Mouse (Mus musculus): Measurements from ENCODE around the gene Kxd1. TPM values are rescaled to one million over a fixed set of nuclear protein-coding genes. Genes with fewer than 3 reads are reported as not detected.

Kxd1 gene
- polyA plus RNA-seq, 1 experiment from 2014 or later, result 47.4 TPM

GRCm38 (mm10) chr8:70509281-70509952 is 18.3 kb downstream of the Kxd1 start:
- no peak for DNase-seq (ENCODE audit: low spot score)
- Histone ChIP-seq H3K4me3 (ENCODE audit: low read depth, low read length) (peak overlapping the region; percentile 99), H3K4me1 (ENCODE audit: control insufficient read depth, insufficient read depth, low read length) (peaks cover 11% of the 10 kb centered on the region), H3K27ac (replicated peaks; ENCODE audit: low read depth, low read length) (peak overlapping the region; percentile 90; the same call in 1 of the 2 replicates), H3K9me3 (replicated peaks; ENCODE audit: control insufficient read depth, low read length) (no peaks in the 10 kb centered on the region), H3K9ac (replicated peaks; ENCODE audit: low read length) (peak overlapping the region; percentile 99), H3K4me2 (ENCODE audit: low read depth, low read length) (peak overlapping the region; percentile 97), H3K27me3 (ENCODE audit: control insufficient read depth, insufficient read depth, low read length) (no peaks in the 10 kb centered on the region), H3K36me3 (replicated peaks; ENCODE audit: control insufficient read depth, insufficient read depth, low read depth, low read length) (peaks cover 8% of the 10 kb centered on the region)
- no peak for ATAC-seq (replicated peaks; ENCODE audit: insufficient number of reproducible peaks, low FRiP score, low TSS enrichment, low read depth)
- 11% methylated on average over 25 of the region's 25 CpGs for WGBS

GRCm38 (mm10) chr8:70507027-70507393 is 20.7 kb downstream of the Kxd1 start:
- no peak overlapping the region; the same call in 1 of the 2 replicates for H3K9ac ChIP-seq (replicated peaks; ENCODE audit: low read length)
- DNase-seq (ENCODE audit: low spot score) (no peak), ATAC-seq (replicated peaks; ENCODE audit: insufficient number of reproducible peaks, low FRiP score, low TSS enrichment, low read depth) (no peak)
- H3K4me2 ChIP-seq (ENCODE audit: low read depth, low read length), result peak overlapping the region; percentile 19
- no peaks in the 10 kb centered on the region for H3K9me3 ChIP-seq (replicated peaks; ENCODE audit: control insufficient read depth, low read length)
- peaks cover 6% of the 10 kb centered on the region for H3K36me3 ChIP-seq (replicated peaks; ENCODE audit: control insufficient read depth, insufficient read depth, low read depth, low read length)
- WGBS, result 49% methylated on average over 5 of the region's 5 CpGs
- peaks cover 10% of the 10 kb centered on the region for H3K27me3 ChIP-seq (ENCODE audit: control insufficient read depth, insufficient read depth, low read length)
- no peak overlapping the region for H3K4me3 ChIP-seq (ENCODE audit: low read depth, low read length)
- H3K4me1 ChIP-seq (ENCODE audit: control insufficient read depth, insufficient read depth, low read length), result peaks cover 21% of the 10 kb centered on the region
- H3K27ac ChIP-seq (replicated peaks; ENCODE audit: low read depth, low read length), result peak overlapping the region; percentile 28; the same call in 1 of the 2 replicates

- Histone ChIP-seq H3K4me2 (ENCODE audit: low read depth, low read length) (peak within 1 kb of the TSS; percentile 82), H3K9me3 (replicated peaks; ENCODE audit: control insufficient read depth, low read length) (no peaks in the 10 kb centered on the region), H3K27ac (replicated peaks; ENCODE audit: low read depth, low read length) (peak within 1 kb of the TSS; percentile 62), H3K9ac (replicated peaks; ENCODE audit: low read length) (peak within 1 kb of the TSS; percentile 92), H3K4me1 (ENCODE audit: control insufficient read depth, insufficient read depth, low read length) (peaks cover 23% of the 10 kb centered on the region), H3K36me3 (replicated peaks; ENCODE audit: control insufficient read depth, insufficient read depth, low read depth, low read length) (peaks cover 6% of the 10 kb centered on the region), H3K4me3 (ENCODE audit: low read depth, low read length) (peak within 1 kb of the TSS; percentile 70), H3K27me3 (ENCODE audit: control insufficient read depth, insufficient read depth, low read length) (peaks cover 16% of the 10 kb centered on the region)
- peak; percentile 78 for ATAC-seq (replicated peaks; ENCODE audit: insufficient number of reproducible peaks, low FRiP score, low TSS enrichment, low read depth)
- DNase-seq (ENCODE audit: low spot score), result peak; percentile 95
- WGBS, result 3% methylated on average over 35 of the region's 40 CpGs
Measured at GRCm38 (mm10) chr8:70506328-70507026, 21.3 kb downstream of the Kxd1 start, which contains the start of gene Rex1bd. TSS of gene Rex1bd (minus strand) at chr8:70506752.

- peaks cover 22% of the 10 kb centered on the region for H3K27me3 ChIP-seq (ENCODE audit: control insufficient read depth, insufficient read depth, low read length)
- no peaks in the 10 kb centered on the region for H3K9me3 ChIP-seq (replicated peaks; ENCODE audit: control insufficient read depth, low read length)
- H3K4me1 ChIP-seq (ENCODE audit: control insufficient read depth, insufficient read depth, low read length), result peaks cover 27% of the 10 kb centered on the region
- DNase-seq (ENCODE audit: low spot score) (no peak), ATAC-seq (replicated peaks; ENCODE audit: insufficient number of reproducible peaks, low FRiP score, low TSS enrichment, low read depth) (peak; percentile 14)
- peak overlapping the region; percentile 70 for H3K4me3 ChIP-seq (ENCODE audit: low read depth, low read length)
- H3K9ac ChIP-seq (replicated peaks; ENCODE audit: low read length), result peak overlapping the region; percentile 92
- 40% methylated on average over 32 of the region's 32 CpGs for WGBS
- H3K4me2 ChIP-seq (ENCODE audit: low read depth, low read length), result peak overlapping the region; percentile 82
- peak overlapping the region; percentile 62 for H3K27ac ChIP-seq (replicated peaks; ENCODE audit: low read depth, low read length)
- H3K36me3 ChIP-seq (replicated peaks; ENCODE audit: control insufficient read depth, insufficient read depth, low read depth, low read length), result peaks cover 6% of the 10 kb centered on the region
Measured at GRCm38 (mm10) chr8:70505698-70506327, 21.9 kb downstream of the Kxd1 start.

- Histone ChIP-seq H3K4me1 (ENCODE audit: control insufficient read depth, insufficient read depth, low read length) (peaks cover 28% of the 10 kb centered on the region), H3K9ac (replicated peaks; ENCODE audit: low read length) (no peak overlapping the region), H3K27ac (replicated peaks; ENCODE audit: low read depth, low read length) (peak overlapping the region; percentile 49; the same call in 1 of the 2 replicates), H3K36me3 (replicated peaks; ENCODE audit: control insufficient read depth, insufficient read depth, low read depth, low read length) (peaks cover 6% of the 10 kb centered on the region), H3K27me3 (ENCODE audit: control insufficient read depth, insufficient read depth, low read length) (peaks cover 26% of the 10 kb centered on the region), H3K4me2 (ENCODE audit: low read depth, low read length) (peak overlapping the region; percentile 6; the same call in 1 of the 2 replicates), H3K9me3 (replicated peaks; ENCODE audit: control insufficient read depth, low read length) (no peaks in the 10 kb centered on the region), H3K4me3 (ENCODE audit: low read depth, low read length) (no peak overlapping the region; the same call in 1 of the 2 replicates)
- 54% methylated on average over 3 of the region's 3 CpGs for WGBS
- DNase-seq (ENCODE audit: low spot score) (peak; percentile 88), ATAC-seq (replicated peaks; ENCODE audit: insufficient number of reproducible peaks, low FRiP score, low TSS enrichment, low read depth) (no peak)
Measured at GRCm38 (mm10) chr8:70504851-70505250, 22.9 kb downstream of the Kxd1 start.

- H3K4me1 ChIP-seq (ENCODE audit: control insufficient read depth, insufficient read depth, low read length), result peaks cover 27% of the 10 kb centered on the region
- peaks cover 6% of the 10 kb centered on the region for H3K36me3 ChIP-seq (replicated peaks; ENCODE audit: control insufficient read depth, insufficient read depth, low read depth, low read length)
- no peak overlapping the region for H3K4me2 ChIP-seq (ENCODE audit: low read depth, low read length)
- peaks cover 26% of the 10 kb centered on the region for H3K27me3 ChIP-seq (ENCODE audit: control insufficient read depth, insufficient read depth, low read length)
- ATAC-seq (replicated peaks; ENCODE audit: insufficient number of reproducible peaks, low FRiP score, low TSS enrichment, low read depth), result peak; percentile 19; the same call in 1 of the 2 replicates
- no peak overlapping the region for H3K9ac ChIP-seq (replicated peaks; ENCODE audit: low read length)
- no peak overlapping the region; the same call in 1 of the 2 replicates for H3K4me3 ChIP-seq (ENCODE audit: low read depth, low read length)
- DNase-seq (ENCODE audit: low spot score), result peak; percentile 93
- 27% methylated on average over 16 of the region's 16 CpGs for WGBS
- H3K9me3 ChIP-seq (replicated peaks; ENCODE audit: control insufficient read depth, low read length), result no peaks in the 10 kb centered on the region
- peak overlapping the region; percentile 49; the same call in 1 of the 2 replicates for H3K27ac ChIP-seq (replicated peaks; ENCODE audit: low read depth, low read length)
Measured at GRCm38 (mm10) chr8:70504291-70504716, 23.5 kb downstream of the Kxd1 start.

GRCm38 (mm10) chr8:70503062-70503750 is 24.6 kb downstream of the Kxd1 start:
- Histone ChIP-seq H3K27me3 (ENCODE audit: control insufficient read depth, insufficient read depth, low read length) (peaks cover 26% of the 10 kb centered on the region), H3K9ac (replicated peaks; ENCODE audit: low read length) (peak overlapping the region; percentile 32; the same call in 1 of the 2 replicates), H3K36me3 (replicated peaks; ENCODE audit: control insufficient read depth, insufficient read depth, low read depth, low read length) (peaks cover 6% of the 10 kb centered on the region), H3K4me1 (ENCODE audit: control insufficient read depth, insufficient read depth, low read length) (peaks cover 19% of the 10 kb centered on the region), H3K4me3 (ENCODE audit: low read depth, low read length) (no peak overlapping the region), H3K27ac (replicated peaks; ENCODE audit: low read depth, low read length) (no peak overlapping the region; the same call in 1 of the 2 replicates), H3K9me3 (replicated peaks; ENCODE audit: control insufficient read depth, low read length) (no peaks in the 10 kb centered on the region), H3K4me2 (ENCODE audit: low read depth, low read length) (peak overlapping the region; percentile 11)
- ATAC-seq (replicated peaks; ENCODE audit: insufficient number of reproducible peaks, low FRiP score, low TSS enrichment, low read depth), result no peak
- DNase-seq (ENCODE audit: low spot score), result peak; percentile 84
- 9% methylated on average over 46 of the region's 46 CpGs for WGBS
